ENCODE assay signal across 8 mouse cellular contexts in the genomic region with DNA sequence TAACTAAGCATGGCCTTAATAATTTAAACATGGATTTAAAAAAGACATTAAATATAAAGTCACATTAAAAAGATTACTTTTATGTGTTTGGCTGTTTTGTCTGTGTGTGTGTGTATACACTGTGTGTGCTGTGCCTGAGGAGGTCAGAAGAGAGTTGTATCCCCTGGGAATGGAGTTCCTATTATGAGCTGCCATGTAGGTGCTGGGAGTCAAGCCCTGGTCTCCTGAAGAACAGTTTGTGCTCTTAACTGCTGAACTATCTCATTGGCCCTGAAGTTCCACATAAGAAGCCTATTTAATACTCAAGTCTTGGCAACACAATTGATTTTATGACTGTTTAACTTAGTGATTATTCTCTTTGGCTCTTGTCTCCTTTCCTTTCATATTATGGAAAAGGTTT. TPM values are rescaled to one million over a fixed set of nuclear protein-coding genes. Genes with fewer than 3 reads are reported as not detected.
DNase-seq lines count a peak whose midpoint lies in the region; ATAC-seq and TF ChIP-seq lines count a peak whose summit lies in the region.
"Had no signal": no experiment of that assay in that cellular context is flagged by ENCODE, and none has a peak within 500 bp of the region (broad histone marks: within the 10 kb centered on the region; RNA-seq: fewer than 3 reads in every experiment).

No protein-coding gene starts in this region.

- H3K4me3 ChIP-seq in lung, embryonic 14.5 days (ENCODE audit: low read depth, low read length) = peak overlapping the region; percentile 95
- H3K4me3 ChIP-seq in embryonic facial prominence, embryonic 15.5 days (replicated peaks) = peak overlapping the region; percentile 95
- H3K4me3 ChIP-seq in limb, embryonic 10.5 days = peak overlapping the region; percentile 99
- peak overlapping the region; percentile 98 for H3K4me3 ChIP-seq in neural tube, embryonic 15.5 days (replicated peaks)

- H3K4me2 ChIP-seq in lung, embryonic 14.5 days = peak overlapping the region; percentile 94
- peak overlapping the region; percentile 75 for H3K4me2 ChIP-seq in embryonic facial prominence, embryonic 15.5 days (replicated peaks)
- peak overlapping the region; percentile 87 for H3K4me2 ChIP-seq in neural tube, embryonic 15.5 days

- no peak for ATAC-seq in lung, embryonic 14.5 days (ENCODE audit: insufficient read depth)
- no peak for ATAC-seq in embryonic facial prominence, embryonic 15.5 days (ENCODE audit: insufficient number of reproducible peaks, low FRiP score, low TSS enrichment, low read depth)
- ATAC-seq in neural tube, embryonic 15.5 days (ENCODE audit: low FRiP score) = no peak

- peaks cover 18% of the 10 kb centered on the region for H3K4me1 ChIP-seq in lung, embryonic 14.5 days (ENCODE audit: insufficient read depth)
- H3K4me1 ChIP-seq in embryonic facial prominence, embryonic 15.5 days = peaks cover 28% of the 10 kb centered on the region
- peaks cover 40% of the 10 kb centered on the region for H3K4me1 ChIP-seq in limb, embryonic 10.5 days
- H3K4me1 ChIP-seq in neural tube, embryonic 15.5 days = peaks cover 47% of the 10 kb centered on the region

- H3K36me3 ChIP-seq in lung, embryonic 14.5 days (ENCODE audit: insufficient read depth) = peaks cover 8% of the 10 kb centered on the region; the same call in 1 of the 2 replicates
- H3K36me3 ChIP-seq in embryonic facial prominence, embryonic 15.5 days = no peaks in the 10 kb centered on the region
- H3K36me3 ChIP-seq in limb, embryonic 10.5 days = 0 out of 2 replicates have a peak, but pooled peaks cover 11% of the 10 kb centered on the region
- H3K36me3 ChIP-seq in neural tube, embryonic 15.5 days = no peaks in the 10 kb centered on the region

- H3K27ac ChIP-seq in lung, embryonic 14.5 days (ENCODE audit: low read depth) = no peak overlapping the region
- H3K27ac ChIP-seq in embryonic facial prominence, embryonic 15.5 days (replicated peaks) = no peak overlapping the region
- no peak overlapping the region for H3K27ac ChIP-seq in limb, embryonic 10.5 days
- H3K27ac ChIP-seq in neural tube, embryonic 15.5 days (replicated peaks) = no peak overlapping the region

- DNase-seq in lung, embryonic 14.5 days = no peak
- no peak for DNase-seq in lung, postnatal 14 days
- no peak for DNase-seq in limb, embryonic 10.5 days (ENCODE audit: low spot score)
- no peak for DNase-seq in urinary bladder, postnatal 10 days (ENCODE audit: low spot score)
- DNase-seq in urinary bladder, adult 18-20 months (ENCODE audit: low spot score in 2 of 2) = no peak
- DNase-seq: kidney, postnatal 36 days had no signal

- TF ChIP-seq CTCF in lung, embryonic 14.5 days (IDR thresholded peaks at IDR 0.05; ENCODE audit: low read depth) = no peak

- H3K9ac ChIP-seq in lung, embryonic 14.5 days = peak overlapping the region; percentile 98
- 0 out of 2 replicates have a peak overlapping the region, but pooled peaks have one; percentile 94 for H3K9ac ChIP-seq in embryonic facial prominence, embryonic 15.5 days
- peak overlapping the region; percentile 100 for H3K9ac ChIP-seq in neural tube, embryonic 15.5 days (replicated peaks)

- H3K9me3 ChIP-seq in lung, embryonic 14.5 days (ENCODE audit: low read depth, low read length) = no peaks in the 10 kb centered on the region
- H3K9me3 ChIP-seq in embryonic facial prominence, embryonic 15.5 days (replicated peaks) = no peaks in the 10 kb centered on the region
- no peaks in the 10 kb centered on the region for H3K9me3 ChIP-seq in limb, embryonic 10.5 days (replicated peaks)
- no peaks in the 10 kb centered on the region for H3K9me3 ChIP-seq in neural tube, embryonic 15.5 days (replicated peaks)

- no peaks in the 10 kb centered on the region for H3K27me3 ChIP-seq in lung, embryonic 14.5 days (ENCODE audit: insufficient read depth, low read length)
- H3K27me3 ChIP-seq in embryonic facial prominence, embryonic 15.5 days = no peaks in the 10 kb centered on the region
- no peaks in the 10 kb centered on the region for H3K27me3 ChIP-seq in limb, embryonic 10.5 days (ENCODE audit: low read depth, poor library complexity, severe bottlenecking)
- no peaks in the 10 kb centered on the region for H3K27me3 ChIP-seq in neural tube, embryonic 15.5 days (replicated peaks)

RNA-seq across cellular contexts. Expression of gene Msl2, which starts 3.6 kb away (rescaled TPM):
- 7.4 and 8.4 TPM in 2 replicates for polyA plus RNA-seq in lung, embryonic 14.5 days (2014; fragmentation: Nextera tagmentation; extraction: Ambion mirVana)
- 5.3 and 5.9 TPM in 2 replicates for polyA plus RNA-seq in embryonic facial prominence, embryonic 15.5 days (2015; fragmentation: Nextera tagmentation; extraction: Ambion mirVana)
- polyA plus RNA-seq in limb, embryonic 10.5 days (2016; fragmentation: Nextera tagmentation; extraction: Ambion mirVana) = 5.1 and 5.8 TPM in 2 replicates
- 3.9 TPM in 2 replicates for polyA plus RNA-seq in neural tube, embryonic 15.5 days (2015; fragmentation: Nextera tagmentation; extraction: Ambion mirVana)

RNA-seq across cellular contexts. Expression of gene Pccb, which starts 42.8 kb away (rescaled TPM):
- polyA plus RNA-seq in lung, embryonic 14.5 days (2014; fragmentation: Nextera tagmentation; extraction: Ambion mirVana) = 22.3 and 22.4 TPM in 2 replicates
- polyA plus RNA-seq in embryonic facial prominence, embryonic 15.5 days (2015; fragmentation: Nextera tagmentation; extraction: Ambion mirVana) = 24.7 and 24.9 TPM in 2 replicates
- 11.6 and 15.6 TPM in 2 replicates for polyA plus RNA-seq in limb, embryonic 10.5 days (2016; fragmentation: Nextera tagmentation; extraction: Ambion mirVana)
- 25.4 and 27.0 TPM in 2 replicates for polyA plus RNA-seq in neural tube, embryonic 15.5 days (2015; fragmentation: Nextera tagmentation; extraction: Ambion mirVana)
